Mouse (Mus musculus) liver, embryonic 14.5 days (tissue): Measurements from ENCODE around the gene Jaml.

Experiments used
- CTCF ChIP-seq: IDR thresholded peaks from 2 replicates; pipeline ENCODE4 v1.5.1; 2016; ENCODE audit warnings: antibody characterized with exemption, low read depth, control low read depth
- EP300 ChIP-seq: IDR thresholded peaks from 2 replicates; pipeline ENCODE4 v1.6.1; 2016; ENCODE audit warnings: antibody characterized with exemption, low read depth

GRCm38 (mm10) chr9:45092641-45093040 is 13.7 kb downstream of the Jaml start:
- TF ChIP-seq CTCF = no peak
- no peak for TF ChIP-seq EP300
